Mouse (Mus musculus): ENCODE results near the gene Atf6. TPM values are rescaled to one million over a fixed set of nuclear protein-coding genes. Genes with fewer than 3 reads are reported as not detected.

The Atf6 gene
- polyA plus RNA-seq, 1 experiment from 2014 or later: 11.9 TPM

- no peak for ATAC-seq (ENCODE audit: insufficient read depth, low FRiP score, low TSS enrichment)
- WGBS: 95% methylated on average over 8 of the region's 8 CpGs
Measured at GRCm38 (mm10) chr1:170696996-170697395, 170.6 kb downstream of the Atf6 start.

GRCm38 (mm10) chr1:170695326-170695725 lies 172.2 kb downstream of the Atf6 start:
- 63% methylated on average over 6 of the region's 6 CpGs for WGBS
- no peak overlapping the region for H3K9ac ChIP-seq (ENCODE audit: low read length)
- H3K9me3 ChIP-seq (ENCODE audit: control insufficient read depth, low read length): no peaks in the 10 kb centered on the region
- ATAC-seq (ENCODE audit: insufficient read depth, low FRiP score, low TSS enrichment) (no peak), DNase-seq (ENCODE audit: low spot score) (no peak)
- H3K4me1 ChIP-seq (ENCODE audit: control insufficient read depth, insufficient read depth, low read length): 0 out of 2 replicates have a peak, but pooled peaks cover 5% of the 10 kb centered on the region
- no peak overlapping the region for H3K27ac ChIP-seq (ENCODE audit: low read depth, low read length)
- no peak overlapping the region for H3K4me2 ChIP-seq (ENCODE audit: low read depth)
- no peaks in the 10 kb centered on the region for H3K27me3 ChIP-seq (ENCODE audit: control insufficient read depth, insufficient read depth, low read length)
- no peaks in the 10 kb centered on the region for H3K36me3 ChIP-seq (ENCODE audit: control insufficient read depth, insufficient read depth, low read length)
- no peak overlapping the region for H3K4me3 ChIP-seq (ENCODE audit: low read depth, low read length)

More at GRCm38 (mm10) chr1:170696996-170697395, 170.6 kb downstream of the Atf6 start:
- no peak overlapping the region for H3K9ac ChIP-seq (ENCODE audit: low read length)
- H3K4me2 ChIP-seq (ENCODE audit: low read depth): no peak overlapping the region
- H3K9me3 ChIP-seq (ENCODE audit: control insufficient read depth, low read length): no peaks in the 10 kb centered on the region
- 0 out of 2 replicates have a peak, but pooled peaks cover 5% of the 10 kb centered on the region for H3K4me1 ChIP-seq (ENCODE audit: control insufficient read depth, insufficient read depth, low read length)
- DNase-seq (ENCODE audit: low spot score): no peak
- no peak overlapping the region for H3K4me3 ChIP-seq (ENCODE audit: low read depth, low read length)
- H3K36me3 ChIP-seq (ENCODE audit: control insufficient read depth, insufficient read depth, low read length): no peaks in the 10 kb centered on the region
- no peaks in the 10 kb centered on the region for H3K27me3 ChIP-seq (ENCODE audit: control insufficient read depth, insufficient read depth, low read length)
- no peak overlapping the region for H3K27ac ChIP-seq (ENCODE audit: low read depth, low read length)

- Histone ChIP-seq H3K4me3 (ENCODE audit: low read depth, low read length) (no peak overlapping the region), H3K27ac (ENCODE audit: low read depth, low read length) (no peak overlapping the region), H3K4me1 (ENCODE audit: control insufficient read depth, insufficient read depth, low read length) (0 out of 2 replicates have a peak, but pooled peaks cover 5% of the 10 kb centered on the region), H3K27me3 (ENCODE audit: control insufficient read depth, insufficient read depth, low read length) (no peaks in the 10 kb centered on the region), H3K4me2 (ENCODE audit: low read depth) (no peak overlapping the region), H3K36me3 (ENCODE audit: control insufficient read depth, insufficient read depth, low read length) (no peaks in the 10 kb centered on the region), H3K9me3 (ENCODE audit: control insufficient read depth, low read length) (no peaks in the 10 kb centered on the region), H3K9ac (ENCODE audit: low read length) (no peak overlapping the region)
- 62% methylated on average over 5 of the region's 5 CpGs for WGBS
- DNase-seq (ENCODE audit: low spot score) (no peak), ATAC-seq (ENCODE audit: insufficient read depth, low FRiP score, low TSS enrichment) (no peak)
Measured at GRCm38 (mm10) chr1:170694821-170695291, 172.7 kb downstream of the Atf6 start.

- Histone ChIP-seq H3K36me3 (ENCODE audit: control insufficient read depth, insufficient read depth, low read length) (no peaks in the 10 kb centered on the region), H3K4me1 (ENCODE audit: control insufficient read depth, insufficient read depth, low read length) (no peaks in the 10 kb centered on the region), H3K4me2 (ENCODE audit: low read depth) (no peak overlapping the region), H3K27ac (ENCODE audit: low read depth, low read length) (no peak overlapping the region), H3K9me3 (ENCODE audit: control insufficient read depth, low read length) (no peaks in the 10 kb centered on the region), H3K4me3 (ENCODE audit: low read depth, low read length) (no peak overlapping the region), H3K9ac (ENCODE audit: low read length) (no peak overlapping the region), H3K27me3 (ENCODE audit: control insufficient read depth, insufficient read depth, low read length) (no peaks in the 10 kb centered on the region)
- no peak for ATAC-seq (ENCODE audit: insufficient read depth, low FRiP score, low TSS enrichment)
- no peak for DNase-seq (ENCODE audit: low spot score)
- 93% methylated on average over 5 of the region's 5 CpGs for WGBS
Measured at GRCm38 (mm10) chr1:170691301-170691700, 176.3 kb downstream of the Atf6 start.

GRCm38 (mm10) chr1:170689773-170690172 lies 177.8 kb downstream of the Atf6 start:
- Histone ChIP-seq H3K9me3 (ENCODE audit: control insufficient read depth, low read length) (no peaks in the 10 kb centered on the region), H3K27ac (ENCODE audit: low read depth, low read length) (no peak overlapping the region), H3K4me2 (ENCODE audit: low read depth) (no peak overlapping the region), H3K4me3 (ENCODE audit: low read depth, low read length) (no peak overlapping the region), H3K27me3 (ENCODE audit: control insufficient read depth, insufficient read depth, low read length) (no peaks in the 10 kb centered on the region), H3K9ac (ENCODE audit: low read length) (no peak overlapping the region), H3K4me1 (ENCODE audit: control insufficient read depth, insufficient read depth, low read length) (no peaks in the 10 kb centered on the region), H3K36me3 (ENCODE audit: control insufficient read depth, insufficient read depth, low read length) (no peaks in the 10 kb centered on the region)
- 93% methylated on average over 8 of the region's 8 CpGs for WGBS
- ATAC-seq (ENCODE audit: insufficient read depth, low FRiP score, low TSS enrichment) (no peak), DNase-seq (ENCODE audit: low spot score) (no peak)

GRCm38 (mm10) chr1:170683863-170684262 lies 183.7 kb downstream of the Atf6 start:
- ATAC-seq (ENCODE audit: insufficient read depth, low FRiP score, low TSS enrichment): no peak
- H3K36me3 ChIP-seq (ENCODE audit: control insufficient read depth, insufficient read depth, low read length): no peaks in the 10 kb centered on the region
- 83% methylated on average over 6 of the region's 6 CpGs for WGBS
- no peak overlapping the region for H3K9ac ChIP-seq (ENCODE audit: low read length)
- no peaks in the 10 kb centered on the region for H3K27me3 ChIP-seq (ENCODE audit: control insufficient read depth, insufficient read depth, low read length)
- H3K4me2 ChIP-seq (ENCODE audit: low read depth): no peak overlapping the region
- no peak for DNase-seq (ENCODE audit: low spot score)
- no peaks in the 10 kb centered on the region for H3K9me3 ChIP-seq (ENCODE audit: control insufficient read depth, low read length)
- H3K27ac ChIP-seq (ENCODE audit: low read depth, low read length): no peak overlapping the region
- H3K4me1 ChIP-seq (ENCODE audit: control insufficient read depth, insufficient read depth, low read length): no peaks in the 10 kb centered on the region
- H3K4me3 ChIP-seq (ENCODE audit: low read depth, low read length): no peak overlapping the region

- no peaks in the 10 kb centered on the region for H3K4me1 ChIP-seq (ENCODE audit: control insufficient read depth, insufficient read depth, low read length)
- H3K4me2 ChIP-seq (ENCODE audit: low read depth): no peak overlapping the region
- DNase-seq (ENCODE audit: low spot score) (no peak), ATAC-seq (ENCODE audit: insufficient read depth, low FRiP score, low TSS enrichment) (no peak)
- H3K9ac ChIP-seq (ENCODE audit: low read length): no peak overlapping the region
- no peaks in the 10 kb centered on the region for H3K36me3 ChIP-seq (ENCODE audit: control insufficient read depth, insufficient read depth, low read length)
- H3K4me3 ChIP-seq (ENCODE audit: low read depth, low read length): no peak overlapping the region
- 65% methylated on average over 2 of the region's 2 CpGs for WGBS
- no peak overlapping the region for H3K27ac ChIP-seq (ENCODE audit: low read depth, low read length)
- no peaks in the 10 kb centered on the region for H3K27me3 ChIP-seq (ENCODE audit: control insufficient read depth, insufficient read depth, low read length)
- no peaks in the 10 kb centered on the region for H3K9me3 ChIP-seq (ENCODE audit: control insufficient read depth, low read length)
Measured at GRCm38 (mm10) chr1:170679624-170680023, 187.9 kb downstream of the Atf6 start.

- WGBS: 60% methylated on average over 4 of the region's 4 CpGs
- H3K27ac ChIP-seq (ENCODE audit: low read depth, low read length): no peak overlapping the region
- no peaks in the 10 kb centered on the region for H3K9me3 ChIP-seq (ENCODE audit: control insufficient read depth, low read length)
- H3K27me3 ChIP-seq (ENCODE audit: control insufficient read depth, insufficient read depth, low read length): no peaks in the 10 kb centered on the region
- H3K4me2 ChIP-seq (ENCODE audit: low read depth): no peak overlapping the region
- DNase-seq (ENCODE audit: low spot score) (no peak), ATAC-seq (ENCODE audit: insufficient read depth, low FRiP score, low TSS enrichment) (no peak)
- H3K9ac ChIP-seq (ENCODE audit: low read length): no peak overlapping the region
- H3K4me1 ChIP-seq (ENCODE audit: control insufficient read depth, insufficient read depth, low read length): no peaks in the 10 kb centered on the region
- H3K4me3 ChIP-seq (ENCODE audit: low read depth, low read length): no peak overlapping the region
- no peaks in the 10 kb centered on the region for H3K36me3 ChIP-seq (ENCODE audit: control insufficient read depth, insufficient read depth, low read length)
Measured at GRCm38 (mm10) chr1:170678861-170679260, 188.7 kb downstream of the Atf6 start.

GRCm38 (mm10) chr1:170677681-170678080 lies 189.9 kb downstream of the Atf6 start:
- Histone ChIP-seq H3K36me3 (ENCODE audit: control insufficient read depth, insufficient read depth, low read length) (no peaks in the 10 kb centered on the region), H3K4me2 (ENCODE audit: low read depth) (no peak overlapping the region), H3K9me3 (ENCODE audit: control insufficient read depth, low read length) (no peaks in the 10 kb centered on the region), H3K4me1 (ENCODE audit: control insufficient read depth, insufficient read depth, low read length) (no peaks in the 10 kb centered on the region), H3K27ac (ENCODE audit: low read depth, low read length) (no peak overlapping the region), H3K27me3 (ENCODE audit: control insufficient read depth, insufficient read depth, low read length) (no peaks in the 10 kb centered on the region), H3K4me3 (ENCODE audit: low read depth, low read length) (no peak overlapping the region), H3K9ac (ENCODE audit: low read length) (no peak overlapping the region)
- no peak for ATAC-seq (ENCODE audit: insufficient read depth, low FRiP score, low TSS enrichment)
- WGBS: 90% methylated on average over 4 of the region's 4 CpGs
- DNase-seq (ENCODE audit: low spot score): no peak

Data from neural tube, embryonic 11.5 days (tissue).